Mouse (Mus musculus): ENCODE results near the gene Klhl23. TPM values are rescaled to one million over a fixed set of nuclear protein-coding genes. Genes with fewer than 3 reads are reported as not detected.

Klhl23 gene
- total RNA-seq, 1 experiment from 2014 or later = 10.6 TPM

GRCm38 (mm10) chr2:69829680-69830079, 7.9 kb downstream of the Klhl23 start:
- DNase-seq = no peak

- no peak for DNase-seq
These were observed 8.4 kb downstream of the Klhl23 start for GRCm38 (mm10) chr2:69830116-69830515.

- DNase-seq = no peak
These were observed 15.7 kb downstream of the Klhl23 start for GRCm38 (mm10) chr2:69837244-69837967.

GRCm38 (mm10) chr2:69837996-69838395, 16.3 kb downstream of the Klhl23 start:
- no peak for DNase-seq

- peak; percentile 21 for DNase-seq
These were observed 17.0 kb downstream of the Klhl23 start for GRCm38 (mm10) chr2:69838707-69839106.

- no peak for DNase-seq
These were observed 18.5 kb downstream of the Klhl23 start for GRCm38 (mm10) chr2:69840261-69840660.

- no peak for DNase-seq
These were observed 27.5 kb downstream of the Klhl23 start for GRCm38 (mm10) chr2:69849215-69849614.

GRCm38 (mm10) chr2:69851427-69852058, 29.8 kb downstream of the Klhl23 start:
- peak; percentile 21 for DNase-seq

GRCm38 (mm10) chr2:69856392-69856791, 34.6 kb downstream of the Klhl23 start:
- DNase-seq = no peak

- no peak for DNase-seq
These were observed 36.1 kb downstream of the Klhl23 start for GRCm38 (mm10) chr2:69857882-69858281.

- DNase-seq = peak; percentile 36
These were observed 39.3 kb downstream of the Klhl23 start for GRCm38 (mm10) chr2:69860972-69861452.

- DNase-seq = peak; percentile 97
These were observed 39.8 kb downstream of the Klhl23 start, which contains the start of gene Ssb for GRCm38 (mm10) chr2:69861485-69862091. Gene Ssb (plus strand): TSS chr2:69861562.

- no peak for DNase-seq
These were observed 40.4 kb downstream of the Klhl23 start for GRCm38 (mm10) chr2:69862117-69862657.

GRCm38 (mm10) chr2:69883990-69884391, 62.2 kb downstream of the Klhl23 start:
- DNase-seq = no peak

- no peak for DNase-seq
These were observed 62.8 kb downstream of the Klhl23 start for GRCm38 (mm10) chr2:69884581-69884980.

GRCm38 (mm10) chr2:69885050-69885449, 63.3 kb downstream of the Klhl23 start:
- no peak for DNase-seq

- peak; percentile 95 for DNase-seq
These were observed 63.9 kb downstream of the Klhl23 start, which contains the start of gene Mettl5 for GRCm38 (mm10) chr2:69885451-69886305. Gene Mettl5 (minus strand): TSS chr2:69885615.

Data from adrenal gland, postnatal 14 days (tissue).